ENCODE assay signal across 8 mouse cellular contexts in genomic region chr11:60878675-60879294, GRCm38 (mm10). TPM values are rescaled to one million over a fixed set of nuclear protein-coding genes. Genes with fewer than 3 reads are reported as not detected.
A peak's percentile ranks its signal among the peaks of the same experiment; 100 is the strongest.
DNase-seq lines count a peak whose midpoint lies in the region; ATAC-seq lines count a peak whose summit lies in the region.

Gene Tmem11 (minus strand): TSS chr11:60879272.

- H3K36me3 ChIP-seq in hindbrain, embryonic 15.5 days: no peaks in the 10 kb centered on the region

- H3K4me3 ChIP-seq in hindbrain, embryonic 15.5 days: peak within 1 kb of the TSS; percentile 82

- under 1% methylated on average over 62 of the region's 62 CpGs for WGBS in hindbrain, embryonic 15.5 days

- peaks cover 41% of the 10 kb centered on the region for H3K4me1 ChIP-seq in hindbrain, embryonic 15.5 days (replicated peaks)

- H3K27ac ChIP-seq in hindbrain, embryonic 15.5 days (replicated peaks): peak within 1 kb of the TSS; percentile 91

- peak within 1 kb of the TSS; percentile 62 for H3K4me2 ChIP-seq in hindbrain, embryonic 15.5 days

- ATAC-seq in hindbrain, embryonic 15.5 days (ENCODE audit: low FRiP score, low read depth): peak; percentile 100

- peak within 1 kb of the TSS; percentile 80 for H3K9ac ChIP-seq in hindbrain, embryonic 15.5 days

- no peaks in the 10 kb centered on the region for H3K27me3 ChIP-seq in hindbrain, embryonic 15.5 days

- no peaks in the 10 kb centered on the region for H3K9me3 ChIP-seq in hindbrain, embryonic 15.5 days

- DNase-seq in T-cell, adult 2 months (ENCODE audit: low spot score): peak; percentile 96
- DNase-seq in cerebellum, postnatal 36 days: peak; percentile 91 to 92
- peak; percentile 96 to 98 for DNase-seq in frontal cortex, postnatal 36 days (ENCODE audit: low spot score in 2 of 2)
- peak; percentile 95 for DNase-seq in left cerebral cortex, adult 11 months (ENCODE audit: low spot score)
- peak; percentile 95 to 99 for DNase-seq in lung, postnatal 4 days
- peak; percentile 94 for DNase-seq in retina, postnatal 7 days (ENCODE audit: low read depth, low spot score)
- peak; percentile 87 for DNase-seq in urinary bladder, adult 2 months (ENCODE audit: low spot score)

RNA-seq across cellular contexts. Expression of gene Tmem11, which starts in this region (rescaled TPM):
- 58.6 and 58.8 TPM in 2 replicates for polyA plus RNA-seq in hindbrain, embryonic 15.5 days (2015; fragmentation: Nextera tagmentation; extraction: Ambion mirVana)
- 46.7 and 51.1 TPM in 2 replicates for polyA plus RNA-seq in urinary bladder, adult 2 months (2012; rRNA removed)

Comparison
In these comparisons a context has a peak if more than half of its experiments do, and no peak if none do; other contexts are left out.
1. Peak in every context shown above with its lines: DNase-seq, ATAC-seq, H3K4me3 ChIP-seq and H3K27ac ChIP-seq.